Mouse (Mus musculus): ENCODE data around the gene Clec4f.

DNA sequence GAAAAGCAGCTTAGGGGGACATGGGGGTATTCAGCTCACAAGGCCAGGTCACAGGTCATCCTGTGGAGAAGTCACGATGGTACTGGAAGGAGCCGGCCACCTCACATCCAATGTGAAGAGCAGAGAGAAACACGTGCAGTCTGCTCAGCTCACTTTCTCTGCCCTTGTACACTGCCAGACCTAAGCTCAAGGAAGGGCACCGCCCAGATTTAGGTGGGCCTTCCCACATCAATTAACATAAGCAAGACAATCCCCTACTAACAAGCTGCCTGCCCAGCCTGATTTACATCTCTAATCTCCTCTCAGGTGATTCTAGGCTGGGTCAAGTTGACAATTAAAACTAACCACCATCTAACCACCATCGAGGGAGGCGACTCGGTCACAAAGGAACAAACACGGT is 41.9 kb upstream of the Clec4f start:
- no peak for TF ChIP-seq CTCF (conservative IDR thresholded peaks at IDR 0.05; ENCODE audit: low read length)
- TF ChIP-seq NANOG (IDR thresholded peaks at IDR 0.05; ENCODE audit: borderline replicate concordance, low read length) = no peak
- TF ChIP-seq POU5F1 (IDR thresholded peaks at IDR 0.05; ENCODE audit: borderline replicate concordance, low read length) = no peak
